ENCODE assay signal across 12 mouse cellular contexts in the genomic region with DNA sequence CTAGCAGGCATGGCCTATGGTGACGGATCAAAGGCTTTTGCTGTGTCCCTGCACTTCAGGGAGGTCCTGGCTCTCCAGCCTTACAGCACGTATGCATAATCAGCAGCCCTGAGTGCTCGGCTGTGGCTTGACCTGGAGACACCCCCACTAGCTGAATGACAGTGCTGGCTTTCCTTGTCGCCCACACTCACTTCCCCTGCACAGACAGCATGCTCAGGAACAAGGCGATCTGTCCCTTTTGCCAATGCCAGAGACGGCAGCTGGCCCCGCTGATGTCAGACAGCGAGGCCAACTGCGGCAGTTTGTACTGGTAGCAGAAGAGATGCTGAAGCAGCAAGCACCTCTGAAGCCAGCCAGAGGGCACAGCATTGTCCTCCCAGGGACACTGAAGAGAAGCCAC. TPM values are rescaled to one million over a fixed set of nuclear protein-coding genes. Genes with fewer than 3 reads are reported as not detected.
DNase-seq lines count a peak whose midpoint lies in the region; ATAC-seq and TF ChIP-seq lines count a peak whose summit lies in the region.
"Had no signal": no experiment of that assay in that cellular context is flagged by ENCODE, and none has a peak within 500 bp of the region (broad histone marks: within the 10 kb centered on the region; RNA-seq: fewer than 3 reads in every experiment).

No protein-coding gene starts in this region.

- H3K9me3 ChIP-seq in neural tube, embryonic 15.5 days (replicated peaks) = no peaks in the 10 kb centered on the region
- H3K9me3 ChIP-seq: embryonic facial prominence, embryonic 13.5 days had no signal

- TF ChIP-seq CTCF in gastrocnemius, adult 2 months (IDR thresholded peaks at IDR 0.05) = no peak

- DNase-seq in gastrocnemius, adult 2 months = peak; percentile 56
- no peak for DNase-seq in gastrocnemius, postnatal 36 days
- DNase-seq in right cerebral cortex, adult 2 months (ENCODE audit: low spot score in 2 of 2) = peak; percentile 41 to 45
- DNase-seq in right cerebral cortex, postnatal 4 days = no peak
- DNase-seq in layer of hippocampus, adult 9-11 months = peak; percentile 88
- no peak for DNase-seq in urinary bladder, postnatal 10 days (ENCODE audit: low spot score)
- DNase-seq in natural killer cell, adult 2 months (ENCODE audit: low spot score in 2 of 2) = no peak

- H3K4me2 ChIP-seq in neural tube, embryonic 15.5 days = no peak overlapping the region
- H3K4me2 ChIP-seq: embryonic facial prominence, embryonic 13.5 days; liver, embryonic 11.5 days had no signal

- no peak overlapping the region for H3K9ac ChIP-seq in neural tube, embryonic 15.5 days (replicated peaks)
- H3K9ac ChIP-seq: embryonic facial prominence, embryonic 13.5 days had no signal

- H3K4me1 ChIP-seq in neural tube, embryonic 15.5 days = no peaks in the 10 kb centered on the region

- H3K36me3 ChIP-seq in neural tube, embryonic 15.5 days = no peaks in the 10 kb centered on the region
- H3K36me3 ChIP-seq: embryonic facial prominence, embryonic 13.5 days had no signal

- no peak for ATAC-seq in neural tube, embryonic 15.5 days (ENCODE audit: low FRiP score)
- ATAC-seq: inflammation-experienced regulatory T-cells, adult 6 months had no signal

- H3K4me3 ChIP-seq in gastrocnemius, adult 2 months = no peak overlapping the region
- no peak overlapping the region for H3K4me3 ChIP-seq in neural tube, embryonic 15.5 days (replicated peaks)
- H3K4me3 ChIP-seq: embryonic facial prominence, embryonic 13.5 days had no signal

- H3K27ac ChIP-seq in gastrocnemius, adult 2 months = no peak overlapping the region
- no peak overlapping the region for H3K27ac ChIP-seq in neural tube, embryonic 15.5 days (replicated peaks)
- H3K27ac ChIP-seq: embryonic facial prominence, embryonic 13.5 days had no signal

- H3K27me3 ChIP-seq in neural tube, embryonic 15.5 days (replicated peaks) = no peaks in the 10 kb centered on the region

- WGBS in neural tube, embryonic 15.5 days = 57% methylated on average over 9 of the region's 9 CpGs

- intact Hi-C loops in gastrocnemius, adult 2 months (cut with DNase I) = no loop called here
- intact Hi-C loops in gastrocnemius, postnatal 36 days (cut with DNase I) = no loop called here

RNA-seq across cellular contexts. Expression of a gene that starts 12.1 kb away (rescaled TPM):
- total RNA-seq in gastrocnemius, adult 2 months (2021) = 1 to 10 TPM; 6.7 to 7.1 TPM
- total RNA-seq in gastrocnemius, postnatal 36 days (2021) = 1 to 10 TPM; 7.2 to 7.5 TPM
- 32.1 and 33.5 TPM in 2 replicates for polyA plus RNA-seq in neural tube, embryonic 15.5 days (2015; fragmentation: Nextera tagmentation; extraction: Ambion mirVana)

RNA-seq across cellular contexts. Expression of a gene that starts 46.7 kb away (rescaled TPM):
- total RNA-seq in gastrocnemius, adult 2 months (2021) = 100 to 1,000 TPM; 684 to 874 TPM
- 100 to 1,000 TPM; 710 to 772 TPM for total RNA-seq in gastrocnemius, postnatal 36 days (2021)
- polyA plus RNA-seq in neural tube, embryonic 15.5 days (2015; fragmentation: Nextera tagmentation; extraction: Ambion mirVana) = 809 and 987 TPM in 2 replicates

RNA-seq across cellular contexts. Expression of a gene that starts 51.3 kb away (rescaled TPM):
- total RNA-seq in gastrocnemius, adult 2 months (2021) = under 1 TPM; 0.20 to 0.41 TPM
- total RNA-seq in gastrocnemius, postnatal 36 days (2021) = not detected
- polyA plus RNA-seq in neural tube, embryonic 15.5 days (2015; fragmentation: Nextera tagmentation; extraction: Ambion mirVana) = 0.18 and 0.37 TPM in 2 replicates
- total RNA-seq: CH12.LX had no signal

Comparison
In these comparisons a context has a peak if more than half of its experiments do, and no peak if none do; other contexts are left out.
1. DNase-seq: peak in gastrocnemius, adult 2 months (single experiment), right cerebral cortex, adult 2 months (2 of 2) and layer of hippocampus, adult 9-11 months (single experiment); none in gastrocnemius, postnatal 36 days (0 of 2), right cerebral cortex, postnatal 4 days (single experiment), urinary bladder, postnatal 10 days (single experiment) and natural killer cell, adult 2 months (0 of 2).